Mouse (Mus musculus) MEL (cell line): ENCODE measurements at regions not wholly inside any gene's neighbourhood (a gene's known extent, or its start where the extent isn't known, plus 50 kb on each side); places are given as distances from the start of the nearest gene placed in this dataset.

Experiments
- DNase-seq: peaks from one replicate; pipeline ENCODE4 v3.0.0; 2011; ENCODE audit warnings: low read depth, low spot score
- H3K27ac ChIP-seq: 2 replicates; pipeline ENCODE4 v1.5.1; 2012; ENCODE audit warnings: low read depth, mild to moderate bottlenecking, control low read depth, low read length, moderate library complexity; ENCODE audit not compliant: control insufficient read depth
- H3K27me3 ChIP-seq, 2 experiments: fragments of 150-350 bp in 1 of 2; sonication (generic) in 1 of 2; 2 replicates each; pipeline ENCODE4 v1.6.1; 2012; ENCODE audit warnings: low read length in 2 of 2, mild to moderate bottlenecking in 2 of 2, improper control_type of control experiment in 1 of 2, moderate library complexity in 1 of 2; ENCODE audit not compliant: insufficient read depth in 2 of 2, control insufficient read depth in 1 of 2
- H3K36me3 ChIP-seq, 2 experiments: 2 replicates each; pipeline ENCODE4 v1.6.1; 2012 to 2014; ENCODE audit warnings: low read length in 2 of 2, improper control_type of control experiment in 1 of 2, inconsistent platforms in 1 of 2, mild to moderate bottlenecking in 1 of 2; ENCODE audit not compliant: insufficient read depth in 2 of 2, control insufficient read depth in 1 of 2
- H3K4me1 ChIP-seq, 2 experiments: fragments of 150-350 bp in 1 of 2; sonication (generic) in 1 of 2; 2 replicates each; pipeline ENCODE4 v1.6.1; 2012; ENCODE audit warnings: low read length in 2 of 2, improper control_type of control experiment in 1 of 2, mild to moderate bottlenecking in 1 of 2; ENCODE audit not compliant: insufficient read depth in 2 of 2, control insufficient read depth in 1 of 2
- H3K4me3 ChIP-seq, 2 experiments: fragments of 150-350 bp in 1 of 2; sonication (generic) in 1 of 2; 2 replicates each; pipeline ENCODE4 v1.5.1; 2012; ENCODE audit warnings: low read depth in 2 of 2, low read length in 2 of 2, mild to moderate bottlenecking in 2 of 2, moderate library complexity in 2 of 2, control low read depth in 1 of 2, improper control_type of control experiment in 1 of 2; ENCODE audit not compliant: control insufficient read depth in 1 of 2, insufficient read depth in 1 of 2
- H3K79me2 ChIP-seq: 2 replicates; pipeline ENCODE4 v1.6.1; 2012; ENCODE audit warnings: mild to moderate bottlenecking, low read length, moderate library complexity; ENCODE audit not compliant: control insufficient read depth, poor library complexity, insufficient read depth
- H3K9ac ChIP-seq: 2 replicates; pipeline ENCODE4 v1.6.1; 2012; ENCODE audit warnings: low read depth, mild to moderate bottlenecking, control low read depth, low read length, moderate library complexity; ENCODE audit not compliant: control insufficient read depth, poor library complexity, severe bottlenecking
- H3K9me3 ChIP-seq: fragments of 150-350 bp; sonication (generic); replicated peaks from 2 replicates; pipeline ENCODE4 v1.6.1; 2012; ENCODE audit warnings: mild to moderate bottlenecking, low read length, improper control_type of control experiment, moderate library complexity; ENCODE audit not compliant: insufficient read depth
- BHLHE40 ChIP-seq: IDR thresholded peaks from 2 replicates; pipeline ENCODE4 v1.6.1; 2012; ENCODE audit warnings: low read depth, mild to moderate bottlenecking, inconsistent platforms, low read length, improper control_type of control experiment, borderline replicate concordance
- CHD2 ChIP-seq: IDR thresholded peaks from 2 replicates; pipeline ENCODE4 v1.6.1; 2011; ENCODE audit warnings: low read length, improper control_type of control experiment
- CTCF ChIP-seq, 3 experiments: IDR thresholded peaks in 2 of 3; conservative IDR thresholded peaks in 1 of 3; 2 replicates each; pipeline ENCODE4 v1.5.1; 2011 to 2012; ENCODE audit warnings: low read length in 3 of 3, low read depth in 2 of 3, mild to moderate bottlenecking in 2 of 3, improper control_type of control experiment in 1 of 3, inconsistent platforms in 1 of 3, mixed read lengths in 1 of 3, moderate library complexity in 1 of 3; ENCODE audit not compliant: control insufficient read depth in 1 of 3, insufficient read depth in 1 of 3, poor library complexity in 1 of 3, severe bottlenecking in 1 of 3
- HCFC1 ChIP-seq: IDR thresholded peaks from 2 replicates; pipeline ENCODE4 v1.6.1; 2012; ENCODE audit warnings: low read depth, mild to moderate bottlenecking, inconsistent platforms, low read length, improper control_type of control experiment, moderate library complexity
- JUND ChIP-seq: IDR thresholded peaks from 2 replicates; pipeline ENCODE4 v1.6.1; 2011; ENCODE audit warnings: low read depth, mild to moderate bottlenecking, improper control_type of control experiment, low read length
- KAT2A ChIP-seq: conservative IDR thresholded peaks from 2 replicates; pipeline ENCODE4 v1.6.1; 2012; ENCODE audit warnings: low read depth, low read length, improper control_type of control experiment, inconsistent platforms
- MAX ChIP-seq: IDR thresholded peaks from 2 replicates; pipeline ENCODE4 v1.6.1; 2011; ENCODE audit warnings: low read length, improper control_type of control experiment
- MYC ChIP-seq: IDR thresholded peaks from 2 replicates; pipeline ENCODE4 v1.6.1; 2011; ENCODE audit warnings: low read depth, mild to moderate bottlenecking, low read length, improper control_type of control experiment, moderate library complexity
- NELFE ChIP-seq: IDR thresholded peaks from 2 replicates; pipeline ENCODE4 v1.6.1; 2011; ENCODE audit warnings: low read depth, low read length, improper control_type of control experiment
- NRF1 ChIP-seq: IDR thresholded peaks from 2 replicates; pipeline ENCODE4 v1.6.1; 2014; ENCODE audit warnings: low read depth, mild to moderate bottlenecking, inconsistent platforms, low read length, improper control_type of control experiment, moderate library complexity; ENCODE audit not compliant: poor library complexity, insufficient read depth, severe bottlenecking
- POLR2A ChIP-seq, 2 experiments: IDR thresholded peaks; 2 replicates each; pipeline ENCODE4 v1.6.1; 2011 to 2012; ENCODE audit warnings: low read length in 2 of 2, mild to moderate bottlenecking in 2 of 2, control low read depth in 1 of 2, improper control_type of control experiment in 1 of 2, low read depth in 1 of 2, moderate library complexity in 1 of 2; ENCODE audit not compliant: control insufficient read depth in 1 of 2, insufficient read depth in 1 of 2, poor library complexity in 1 of 2
- POLR2AphosphoS5 ChIP-seq: IDR thresholded peaks from 2 replicates; pipeline ENCODE4 v1.6.1; 2012; ENCODE audit warnings: low read depth, borderline replicate concordance, mild to moderate bottlenecking, inconsistent platforms, low read length, moderate library complexity, mixed read lengths
- RAD21 ChIP-seq: IDR thresholded peaks from 2 replicates; pipeline ENCODE4 v1.6.1; 2011; ENCODE audit warnings: mild to moderate bottlenecking, low read depth, low read length, improper control_type of control experiment
- RCOR1 ChIP-seq: IDR thresholded peaks from 2 replicates; pipeline ENCODE4 v1.6.1; 2012; ENCODE audit warnings: low read depth, mild to moderate bottlenecking, inconsistent platforms, low read length, improper control_type of control experiment
- SMC3 ChIP-seq: IDR thresholded peaks from 2 replicates; pipeline ENCODE4 v1.6.1; 2011; ENCODE audit warnings: low read depth, low read length, improper control_type of control experiment
- TAL1 ChIP-seq: IDR thresholded peaks from 2 replicates; pipeline ENCODE4 v1.6.1; 2012; ENCODE audit warnings: mild to moderate bottlenecking, inconsistent platforms, low read length, moderate library complexity, mixed read lengths
- TBP ChIP-seq: IDR thresholded peaks from 2 replicates; pipeline ENCODE4 v1.8.0; 2011; ENCODE audit warnings: low read depth, low read length, improper control_type of control experiment
- TCF12 ChIP-seq: IDR thresholded peaks from 2 replicates; pipeline ENCODE4 v1.6.1; 2014; ENCODE audit warnings: low read depth, mild to moderate bottlenecking, inconsistent platforms, low read length, improper control_type of control experiment, moderate library complexity
- UBTF ChIP-seq: IDR thresholded peaks from 2 replicates; pipeline ENCODE4 v1.6.1; 2012; ENCODE audit warnings: low read depth, mild to moderate bottlenecking, inconsistent platforms, low read length, improper control_type of control experiment, moderate library complexity, borderline replicate concordance; ENCODE audit not compliant: insufficient read depth

DNA sequence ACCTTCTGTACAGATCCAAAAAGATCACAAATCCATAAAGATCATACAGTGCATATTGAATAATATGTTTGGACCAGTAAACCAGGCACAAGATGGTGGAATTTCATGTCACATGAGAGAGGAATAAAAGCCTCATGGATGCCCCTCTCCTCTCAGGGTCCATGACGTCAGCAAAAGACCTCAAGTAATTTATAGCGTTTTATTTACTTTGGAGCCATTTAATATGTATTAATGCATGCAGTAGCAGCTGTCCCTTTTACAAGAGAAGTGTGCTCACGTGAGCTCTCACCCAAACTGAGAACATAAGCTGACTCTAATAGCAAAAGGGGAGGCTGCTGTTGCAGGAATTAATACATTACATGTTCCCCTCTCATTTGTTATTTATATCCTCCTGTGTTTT lies 355.7 kb upstream of the Cypt12 start:
- H3K4me3 ChIP-seq = no peak overlapping the region
- no peaks in the 10 kb centered on the region for H3K27me3 ChIP-seq
- TF ChIP-seq RAD21 = no peak
- TF ChIP-seq RCOR1 = no peak
- no peak for TF ChIP-seq MYC
- no peak for TF ChIP-seq KAT2A
- TF ChIP-seq TCF12 = no peak
- TF ChIP-seq NRF1 = no peak
- TF ChIP-seq CHD2 = no peak
- no peak for TF ChIP-seq POLR2AphosphoS5
- no peak for TF ChIP-seq SMC3
- TF ChIP-seq JUND = no peak
- TF ChIP-seq HCFC1 = no peak
- TF ChIP-seq CTCF (IDR thresholded peaks at IDR 0.05 in 2 of 3, conservative IDR thresholded peaks at IDR 0.05 in 1 of 3; ENCODE audit: control insufficient read depth in 1 of 3, insufficient read depth in 1 of 3, low read depth in 2 of 3, low read length in 3 of 3, poor library complexity in 1 of 3, severe bottlenecking in 1 of 3) = no peak
- no peak for TF ChIP-seq POLR2A (IDR thresholded peaks at IDR 0.05; ENCODE audit: control insufficient read depth in 1 of 2, insufficient read depth in 1 of 2, low read depth in 1 of 2, low read length in 2 of 2, poor library complexity in 1 of 2)
- H3K79me2 ChIP-seq = no peaks in the 10 kb centered on the region
- no peak overlapping the region for H3K27ac ChIP-seq
- no peak for DNase-seq
- no peaks in the 10 kb centered on the region for H3K4me1 ChIP-seq
- no peaks in the 10 kb centered on the region for H3K36me3 ChIP-seq
- no peak overlapping the region for H3K9ac ChIP-seq
- no peaks in the 10 kb centered on the region for H3K9me3 ChIP-seq

- Histone ChIP-seq H3K4me3 (no peak overlapping the region), H3K79me2 (no peaks in the 10 kb centered on the region)
- DNase-seq = no peak
Observed at GRCm38 (mm10) chr3:17596365-17596764, 351.8 kb upstream of the Cypt12 start.

GRCm38 (mm10) chr3:17613486-17613885 lies 334.7 kb upstream of the Cypt12 start:
- no peaks in the 10 kb centered on the region for H3K27me3 ChIP-seq
- no peaks in the 10 kb centered on the region for H3K36me3 ChIP-seq
- no peak overlapping the region for H3K4me3 ChIP-seq
- no peak overlapping the region for H3K9ac ChIP-seq
- H3K9me3 ChIP-seq = no peaks in the 10 kb centered on the region
- peak; percentile 7 for DNase-seq
- H3K4me1 ChIP-seq = no peaks in the 10 kb centered on the region
- H3K79me2 ChIP-seq = no peaks in the 10 kb centered on the region
- TF ChIP-seq RAD21 (peak; percentile 9; the same call in 1 of the 2 replicates), SMC3 (peak; percentile 29; the same call in 1 of the 2 replicates), NRF1 (no peak), CTCF (IDR thresholded peaks at IDR 0.05 in 2 of 3, conservative IDR thresholded peaks at IDR 0.05 in 1 of 3; ENCODE audit: control insufficient read depth in 1 of 3, insufficient read depth in 1 of 3, low read depth in 2 of 3, low read length in 3 of 3, poor library complexity in 1 of 3, severe bottlenecking in 1 of 3) (peak; percentile 22 to 36 (median 28); a peak in 4 of 6 replicates), UBTF (no peak)
- H3K27ac ChIP-seq = no peak overlapping the region

More at GRCm38 (mm10) chr3:17596365-17596764, 351.8 kb upstream of the Cypt12 start:
- no peaks in the 10 kb centered on the region for H3K9me3 ChIP-seq
- no peaks in the 10 kb centered on the region for H3K36me3 ChIP-seq
- TF ChIP-seq UBTF (no peak), TBP (no peak), NELFE (no peak), TAL1 (no peak), MAX (no peak), BHLHE40 (no peak)
- no peaks in the 10 kb centered on the region for H3K27me3 ChIP-seq
- H3K27ac ChIP-seq = no peak overlapping the region
- no peaks in the 10 kb centered on the region for H3K4me1 ChIP-seq
- H3K9ac ChIP-seq = no peak overlapping the region
